Mouse (Mus musculus) kidney, postnatal 4 days (tissue): ENCODE data around the gene Dph2.
A peak's percentile ranks its signal among the peaks of the same experiment; 100 is the strongest.

Experiments used
- DNase-seq, 2 experiments: peaks; one replicate each; pipeline ENCODE4 v3.0.0; 2021; ENCODE audit warnings: mixed read lengths in 2 of 2

Gene Dph2

GRCm38 (mm10) chr4:117908834-117909453, 17.1 kb upstream of the Dph2 start:
- DNase-seq: no peak

DNA sequence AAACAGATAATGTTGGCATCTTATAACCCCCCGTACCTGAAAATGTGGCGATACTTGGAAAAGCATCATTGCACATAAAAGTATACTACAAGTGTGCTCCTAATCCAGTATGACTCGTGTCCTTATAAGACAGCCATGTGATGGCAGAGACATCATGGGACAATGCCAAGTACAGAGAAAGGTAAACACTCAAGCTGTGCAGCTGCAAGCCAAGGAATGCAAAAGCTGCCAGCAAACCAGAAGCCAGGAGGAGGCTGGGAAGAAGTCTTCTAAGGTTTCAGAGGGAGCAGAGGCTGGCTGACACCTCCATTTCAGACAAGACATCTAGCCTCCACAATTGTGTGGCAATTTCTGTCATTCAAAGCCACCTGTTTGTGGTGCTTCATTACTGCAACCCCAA, 14.4 kb upstream of the Dph2 start:
- DNase-seq: no peak

DNA sequence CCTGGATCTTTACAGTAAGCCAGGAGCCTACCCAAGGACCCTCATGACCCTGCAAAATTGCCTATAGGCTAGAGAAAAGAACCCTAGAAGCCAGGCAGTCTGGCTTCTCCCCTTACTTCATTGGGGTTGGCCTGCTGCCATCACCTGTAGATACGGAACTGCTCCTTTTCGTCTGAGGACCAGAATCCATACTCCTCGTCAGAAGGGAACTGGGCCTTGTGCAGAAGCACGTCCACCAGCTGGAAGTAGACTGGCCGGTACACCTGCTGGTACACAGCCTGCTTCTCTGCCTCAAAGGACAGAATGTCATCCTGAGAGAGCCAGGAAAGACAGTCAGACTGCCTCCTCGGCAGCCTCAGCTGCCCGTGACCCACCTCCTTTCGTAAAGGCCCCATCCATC, 12.9 kb upstream of the Dph2 start:
- no peak for DNase-seq

DNA sequence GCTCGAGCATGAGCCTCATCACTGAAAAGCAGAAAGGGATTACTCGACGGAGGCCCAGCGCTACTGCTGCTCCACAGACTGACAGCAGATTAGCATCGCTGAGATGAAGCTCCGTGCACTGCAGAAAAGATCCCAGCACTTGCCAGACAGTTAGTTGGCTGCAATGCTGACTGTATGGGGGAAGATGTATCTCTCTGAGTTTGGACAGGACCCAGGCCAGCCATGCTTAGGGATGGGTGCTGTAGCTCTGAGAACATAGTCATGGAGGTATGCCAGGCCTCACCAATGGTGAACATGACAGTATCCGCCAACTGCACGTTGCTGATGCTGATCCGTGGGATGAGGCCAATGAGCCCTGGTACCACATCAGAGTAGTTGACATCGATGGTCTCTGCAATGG, 12.3 kb upstream of the Dph2 start:
- DNase-seq: no peak

DNA sequence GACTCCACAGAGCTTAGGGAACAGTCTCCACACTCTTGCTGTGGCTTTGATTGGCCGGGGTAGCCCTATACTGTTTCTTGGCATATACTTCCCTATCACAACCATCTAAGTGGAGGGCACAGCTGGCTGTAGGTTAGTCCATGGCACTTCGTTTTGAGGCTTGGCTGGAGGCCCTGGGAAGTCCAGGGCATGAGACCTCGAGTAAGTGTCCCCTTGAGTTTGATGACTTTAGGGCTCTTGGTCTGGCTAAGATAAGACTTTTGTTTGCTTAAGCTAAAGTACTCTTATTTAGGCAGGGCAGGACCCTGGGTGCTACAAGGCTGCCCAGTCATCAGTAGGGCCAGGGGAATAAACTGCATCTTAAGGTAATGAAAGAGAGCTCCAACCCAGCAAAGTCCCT, 6.3 kb upstream of the Dph2 start:
- DNase-seq: no peak

- DNase-seq: no peak
These were observed 4.2 kb upstream of the Dph2 start for GRCm38 (mm10) chr4:117896031-117896430.

GRCm38 (mm10) chr4:117895339-117895738, 3.5 kb upstream of the Dph2 start:
- no peak for DNase-seq

DNA sequence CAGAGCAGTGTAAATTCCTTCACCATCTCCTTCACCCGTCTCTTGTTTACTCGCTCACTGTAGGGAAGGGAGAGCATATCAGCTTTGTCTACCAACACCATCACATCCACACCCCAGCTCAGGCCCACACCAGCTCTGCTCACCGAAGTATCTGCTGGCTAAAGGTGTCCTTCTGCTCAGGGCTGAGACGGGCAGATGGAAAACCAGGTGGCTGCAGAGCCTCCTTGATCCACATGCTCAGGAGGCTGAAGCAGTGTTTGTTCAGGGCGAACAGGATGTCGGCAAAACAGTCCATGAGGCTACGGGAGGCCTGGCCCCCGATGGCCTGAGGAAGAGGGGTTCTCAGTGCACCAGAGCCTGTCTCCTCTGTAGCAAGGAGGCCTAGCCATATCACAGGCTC, 2.8 kb upstream of the Dph2 start:
- no peak for DNase-seq

GRCm38 (mm10) chr4:117893376-117893775, 1.5 kb upstream of the Dph2 start:
- DNase-seq: peak; percentile 86 to 87

DNA sequence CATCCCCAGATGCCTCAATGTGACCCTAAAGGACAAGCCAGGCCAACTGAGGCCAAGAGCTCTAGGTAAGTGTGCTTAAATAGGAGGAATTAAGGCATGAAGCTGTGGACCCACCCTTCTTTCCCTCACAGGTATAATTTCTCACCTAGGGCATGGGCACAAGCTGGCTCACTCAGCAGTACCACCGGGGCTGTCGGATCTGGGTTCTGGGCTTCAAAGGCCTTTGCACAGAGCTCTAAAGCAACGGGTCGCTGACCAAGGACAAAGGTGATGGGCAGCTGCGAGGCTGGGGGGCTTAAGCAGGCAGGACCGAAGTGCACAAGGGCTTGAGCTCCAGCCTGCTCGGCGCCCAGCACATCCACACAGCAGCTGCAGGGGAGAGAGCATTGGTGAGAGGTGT, 1.1 kb downstream of the Dph2 start:
- DNase-seq: no peak

DNA sequence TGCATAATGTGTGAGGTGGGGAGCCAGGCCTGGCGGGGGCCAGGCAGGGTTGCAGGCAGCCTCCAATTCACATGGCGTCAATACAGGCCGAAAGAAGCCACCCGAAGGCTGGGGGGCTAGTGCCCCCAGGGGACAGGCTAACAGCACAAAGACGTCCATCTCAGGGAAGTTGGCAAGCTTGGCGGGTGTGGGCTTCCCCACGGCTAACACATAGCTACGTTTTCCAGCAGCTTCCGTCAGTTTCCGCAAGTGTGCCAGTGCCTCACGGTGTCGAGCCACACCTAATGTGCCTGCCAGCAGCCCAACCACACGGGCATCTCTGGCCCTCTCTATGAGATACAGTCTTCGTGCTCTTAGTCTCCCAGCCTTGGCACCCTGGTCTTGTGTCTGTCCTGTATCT, 1.8 kb downstream of the Dph2 start:
- no peak for DNase-seq

DNA sequence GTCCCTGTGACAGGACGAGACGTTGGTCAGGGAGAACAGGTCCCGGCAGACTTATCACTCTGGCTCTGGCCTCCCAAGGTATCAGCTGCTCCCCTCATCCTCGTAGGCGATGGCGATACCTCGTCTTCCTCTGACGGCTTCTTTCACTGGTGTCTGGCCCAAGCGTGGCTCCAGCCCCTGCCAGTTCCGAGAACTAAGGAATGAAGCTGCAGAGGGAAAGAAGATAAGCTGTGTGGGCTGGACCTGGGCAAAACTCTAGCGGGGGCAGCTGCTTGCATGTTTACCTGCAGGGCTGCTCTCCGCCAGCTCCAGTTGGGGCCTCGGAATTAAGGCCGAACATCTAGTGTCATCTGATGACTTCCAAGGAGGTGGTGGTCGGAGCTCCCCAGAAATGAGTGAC, 2.4 kb downstream of the Dph2 start:
- no peak for DNase-seq

DNA sequence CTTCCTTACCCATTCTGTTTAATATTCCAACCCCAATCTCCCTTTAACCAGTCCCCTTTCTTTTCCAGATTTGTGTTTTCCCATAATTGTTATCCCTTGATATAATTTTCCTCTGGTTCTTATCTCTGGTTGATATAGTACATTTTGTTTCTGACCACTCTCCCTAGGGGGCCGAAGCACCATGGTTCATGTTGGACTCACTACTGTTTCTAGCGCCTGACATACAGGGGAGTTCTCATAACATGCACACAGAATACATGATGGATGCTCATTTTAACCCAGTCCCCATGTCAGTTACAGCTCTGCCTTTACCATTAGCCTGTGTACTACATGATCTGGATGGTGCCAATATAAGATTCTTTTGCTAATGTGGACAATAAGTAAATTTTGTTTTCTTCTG, 3.9 kb downstream of the Dph2 start:
- no peak for DNase-seq

DNA sequence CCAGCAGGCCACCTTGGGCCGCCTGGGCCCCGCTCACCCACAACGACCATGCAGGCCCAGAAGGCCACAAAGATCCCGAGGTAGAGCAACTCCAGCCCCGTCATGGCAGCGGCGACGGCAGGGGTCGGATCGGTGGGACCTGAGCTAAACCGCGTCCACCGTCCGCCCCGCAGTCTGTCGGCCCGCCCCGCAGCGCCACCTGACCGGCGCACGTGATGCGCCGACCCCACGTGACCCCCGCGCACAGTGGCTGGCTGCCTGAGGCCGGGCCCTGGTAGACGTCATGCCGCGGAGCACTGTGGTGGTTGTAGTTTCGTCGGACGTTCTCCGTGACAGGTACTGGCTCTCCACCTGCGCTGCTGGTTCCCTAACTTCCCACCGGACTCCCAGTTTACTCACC, 4.7 kb downstream of the Dph2 start, which contains the start of gene Atp6v0b:
Gene Atp6v0b, minus strand, starts transcription at position 201 of the 400 bp plus-strand sequence.
- peak; percentile 97 for DNase-seq

- peak; percentile 31 to 46 for DNase-seq
These were observed 5.2 kb downstream of the Dph2 start for GRCm38 (mm10) chr4:117886644-117887043.

GRCm38 (mm10) chr4:117885994-117886393, 5.8 kb downstream of the Dph2 start:
- no peak for DNase-seq

- no peak for DNase-seq
These were observed 6.7 kb downstream of the Dph2 start for GRCm38 (mm10) chr4:117885093-117885492.

GRCm38 (mm10) chr4:117884146-117884545, 7.7 kb downstream of the Dph2 start:
- no peak for DNase-seq

DNA sequence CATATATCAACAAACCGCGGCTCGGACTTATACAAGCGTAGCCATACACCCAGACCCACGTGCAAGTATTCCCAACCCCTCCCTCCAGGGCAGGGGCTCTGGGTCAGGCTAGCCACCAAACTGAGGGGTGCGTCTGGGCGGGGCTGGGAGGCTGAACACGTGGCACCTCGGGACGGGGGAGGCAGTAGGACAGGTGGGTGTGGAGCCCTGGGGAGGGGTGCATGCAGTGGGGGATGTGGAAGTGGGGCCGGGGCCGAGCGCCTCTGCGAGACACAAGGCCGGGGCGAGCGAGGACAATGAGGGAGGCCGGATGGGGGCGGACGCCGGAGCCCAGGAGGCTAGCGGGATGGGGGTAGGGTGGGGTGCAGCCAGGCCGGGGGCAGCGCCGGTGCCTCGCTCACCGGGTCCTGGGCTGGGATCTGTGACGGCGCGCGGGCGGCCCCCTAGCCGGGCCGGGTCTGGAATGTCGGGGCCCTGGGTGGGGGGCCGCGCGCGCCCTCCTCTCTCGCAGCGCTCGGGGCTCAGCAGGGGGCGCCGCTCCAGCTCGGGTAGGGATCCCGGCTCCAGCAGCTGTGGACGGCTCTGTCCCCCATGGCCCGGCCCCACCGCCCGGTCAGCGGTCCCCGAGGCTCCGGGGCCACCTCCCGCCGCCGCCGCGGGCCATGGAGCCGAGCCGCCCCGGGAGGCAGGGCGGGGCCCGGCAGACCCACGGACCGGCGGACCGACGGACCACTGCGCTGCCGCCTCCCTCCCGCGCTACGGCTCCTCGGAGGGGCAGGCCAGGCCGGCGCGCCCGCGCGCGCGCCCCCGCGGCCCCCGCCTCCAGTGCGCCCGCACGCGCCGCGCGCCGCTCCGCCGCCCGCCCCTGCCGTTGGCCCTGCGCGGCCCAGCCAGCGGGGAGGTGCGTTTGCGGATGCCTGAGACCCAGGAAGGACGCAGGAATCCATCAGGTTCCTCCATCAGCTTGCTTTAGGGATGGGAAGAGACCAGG, 8.8 kb downstream of the Dph2 start, which contains the start of gene B4galt2:
Gene B4galt2, minus strand, starts transcription at position 787 of the 991 bp plus-strand sequence.
- peak; percentile 75 to 82 for DNase-seq

- DNase-seq: no peak
These were observed 13.1 kb downstream of the Dph2 start for GRCm38 (mm10) chr4:117878703-117879102.

- DNase-seq: no peak
These were observed 13.5 kb downstream of the Dph2 start for GRCm38 (mm10) chr4:117878301-117878700.

DNA sequence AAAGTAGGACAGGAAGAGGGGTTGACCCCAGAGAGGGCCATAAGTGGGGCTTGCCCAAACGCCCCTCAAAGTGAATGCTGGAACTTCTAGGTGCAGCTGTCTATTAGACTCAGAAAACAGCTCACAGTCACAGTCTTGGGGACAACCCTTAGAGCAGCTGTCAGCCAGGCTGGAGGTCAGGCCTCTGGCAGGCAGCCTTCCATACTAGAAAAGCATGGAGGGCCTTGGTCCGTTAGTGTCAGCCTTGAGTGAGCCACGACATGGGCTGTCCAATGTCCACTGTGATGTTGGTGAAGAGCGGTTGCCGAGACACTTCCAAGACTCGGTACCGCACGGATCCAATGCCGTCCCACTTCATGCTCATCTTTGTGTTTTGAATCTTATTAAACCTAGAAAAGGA, 18.2 kb downstream of the Dph2 start:
- no peak for DNase-seq

DNA sequence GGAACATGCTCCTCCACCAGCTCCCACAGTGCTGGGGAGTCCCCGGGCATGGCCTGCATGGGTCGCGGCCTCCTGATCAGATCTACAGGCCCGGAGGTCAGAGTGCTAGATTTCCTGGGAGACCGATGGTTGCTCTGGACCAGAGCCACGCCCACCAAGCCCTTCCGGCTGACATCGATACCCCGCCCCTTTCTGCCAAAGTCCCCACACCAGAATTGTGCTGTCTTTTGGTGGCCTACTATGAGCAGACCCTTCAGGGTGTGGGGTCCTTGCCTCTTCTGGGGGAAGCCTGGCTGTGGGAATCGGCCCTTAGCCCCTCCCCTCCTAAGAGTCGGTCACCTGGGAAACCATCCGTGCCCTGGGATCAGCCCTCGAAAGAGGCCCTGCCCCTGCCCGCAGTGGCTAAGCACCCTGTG, 19.4 kb downstream of the Dph2 start, which contains the start of gene Ccdc24:
Gene Ccdc24, minus strand, starts transcription at position 87 of the 416 bp plus-strand sequence.
- peak; percentile 59 to 72 for DNase-seq

DNA sequence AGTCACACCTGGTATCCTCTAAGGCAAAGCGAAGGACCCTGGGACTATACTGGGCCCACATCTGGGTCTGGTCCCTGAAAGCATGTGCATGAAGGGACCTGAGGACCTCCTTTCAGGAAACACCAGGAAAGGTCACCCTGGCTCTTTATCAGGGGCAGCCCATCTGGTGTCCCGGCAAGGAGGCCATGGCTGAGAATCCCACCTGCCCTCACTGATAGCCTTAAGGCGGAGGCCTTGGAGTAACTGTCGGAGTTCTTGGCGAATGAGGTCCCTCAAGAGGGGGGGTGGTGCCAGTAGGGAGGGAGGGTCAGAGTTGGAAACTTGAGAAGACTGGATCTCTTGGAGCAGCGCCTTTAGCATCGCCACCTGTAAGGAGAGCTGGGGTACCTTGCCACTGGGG, 20.0 kb downstream of the Dph2 start:
- no peak for DNase-seq
